Mouse (Mus musculus) left cerebral cortex, postnatal 36 days (tissue): ENCODE results near the gene Arhgap32. TPM values are rescaled to one million over a fixed set of nuclear protein-coding genes. Genes with fewer than 3 reads are reported as not detected.

Experiments used
- DNase-seq, 2 experiments: peaks; one replicate each; pipeline ENCODE4 v3.0.0; 2021 to 2022; ENCODE audit warnings: low spot score in 2 of 2, mixed read lengths in 1 of 2
- intact Hi-C: fragments of 180-260 bp; cut with DNase I; formaldehyde crosslinking; loops from one replicate; pipeline ENCODE4 v1.15.1; 2025
- microRNA-seq: library from miRNA; unstranded; fragments of <30 nt; microRNA quantifications from one replicate; pipeline ENCODE4 v1.2.0, GENCODE M21; 2022
- total RNA-seq, 2 experiments: library from RNA; stranded (reverse); gene quantifications; 2 replicates each; pipeline ENCODE4 v1.2.3; 2021

Gene Arhgap32
- total RNA-seq, 2 experiments from 2014 or later: 471 to 473 TPM

DNA sequence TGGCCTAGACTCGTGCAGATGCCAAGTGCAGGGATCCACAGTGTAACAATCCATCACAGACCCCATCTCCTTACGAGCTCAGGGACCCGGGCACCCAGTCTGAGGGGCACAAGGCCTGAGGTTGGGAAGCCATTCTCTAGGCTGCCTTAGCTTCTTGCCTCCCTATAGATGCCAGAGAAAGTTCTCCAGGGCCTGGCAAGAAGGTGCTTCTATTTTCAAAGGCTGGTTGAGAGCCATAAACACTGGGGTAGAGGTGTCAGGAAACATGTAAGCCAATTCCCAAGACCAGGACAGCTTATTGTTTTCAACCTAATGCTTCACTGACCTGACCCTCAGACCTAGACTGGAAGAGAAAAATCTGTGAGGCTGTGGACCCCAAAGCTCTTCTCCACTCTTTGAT lies 200.1 kb downstream of the Arhgap32 start:
- no peak for DNase-seq
- intact Hi-C loops: no loop called here

Small RNA genes within 50 kb of the gene (microRNA-seq; reads per million reads assigned to microRNA genes)
- gene Gm44453: not detected

Other genes with a start within 250 kb of the Arhgap32 start
- gene Barx2, start 202.7 kb upstream of the Arhgap32 start, total RNA-seq: 1 to 10 TPM; 5.1 to 8.5 TPM
- gene Kcnj5, start 228.2 kb downstream of the Arhgap32 start, total RNA-seq: under 1 TPM; 0.62 to 0.75 TPM